Comparison of ENCODE assay signal across 8 mouse cellular contexts in genomic region chr11:5151247-5151630, GRCm38 (mm10). TPM values are rescaled to one million over a fixed set of nuclear protein-coding genes. Genes with fewer than 3 reads are reported as not detected.
A peak's percentile ranks its signal among the peaks of the same experiment; 100 is the strongest.
DNase-seq lines count a peak whose midpoint lies in the region; ATAC-seq lines count a peak whose summit lies in the region.

No protein-coding gene starts in this region.

- whole genome bisulfite sequencing in heart, embryonic 14.5 days, result 63% methylated on average over 4 of the region's 4 CpGs
- 27% methylated on average over 4 of the region's 4 CpGs for WGBS in embryonic facial prominence, embryonic 11.5 days
- 30% methylated on average over 4 of the region's 4 CpGs for WGBS in intestine, embryonic 16.5 days
- 10% methylated on average over 4 of the region's 4 CpGs for WGBS in midbrain, embryonic 12.5 days

- intact Hi-C loops in heart, postnatal 25 days (cut with DNase I), result no loop called here
- intact Hi-C loops in left cerebral cortex, postnatal 25 days (cut with DNase I), result loop anchor here (5.0 kb wide), 1 partner anchor 34 kb away; no protein-coding TSS in a partner anchor

- H3K4me1 ChIP-seq in heart, embryonic 14.5 days (ENCODE audit: control insufficient read depth in 2 of 2, insufficient read depth in 2 of 2, low read length in 2 of 2), result peaks cover 12 to 20% of the 10 kb centered on the region in 2 experiments
- no peaks in the 10 kb centered on the region for H3K4me1 ChIP-seq in embryonic facial prominence, embryonic 11.5 days (ENCODE audit: control insufficient read depth, insufficient read depth, low read length)
- H3K4me1 ChIP-seq in intestine, embryonic 16.5 days (ENCODE audit: control insufficient read depth, insufficient read depth, low read length), result peaks cover 46% of the 10 kb centered on the region
- H3K4me1 ChIP-seq in midbrain, embryonic 12.5 days, result peaks cover 44% of the 10 kb centered on the region

- no peaks in the 10 kb centered on the region for H3K36me3 ChIP-seq in heart, embryonic 14.5 days (ENCODE audit: control insufficient read depth, insufficient read depth, low read length)
- H3K36me3 ChIP-seq in embryonic facial prominence, embryonic 11.5 days (replicated peaks; ENCODE audit: control insufficient read depth, insufficient read depth, low read depth, low read length), result no peaks in the 10 kb centered on the region
- no peaks in the 10 kb centered on the region for H3K36me3 ChIP-seq in intestine, embryonic 16.5 days (ENCODE audit: control insufficient read depth, insufficient read depth, low read length)
- no peaks in the 10 kb centered on the region for H3K36me3 ChIP-seq in midbrain, embryonic 12.5 days

- H3K4me2 ChIP-seq in heart, embryonic 14.5 days (ENCODE audit: low read length), result peak overlapping the region; percentile 71
- H3K4me2 ChIP-seq in embryonic facial prominence, embryonic 11.5 days (ENCODE audit: low read depth, low read length), result peak overlapping the region; percentile 91
- H3K4me2 ChIP-seq in intestine, embryonic 16.5 days (ENCODE audit: low read depth, low read length), result peak overlapping the region; percentile 76
- H3K4me2 ChIP-seq in midbrain, embryonic 12.5 days (replicated peaks), result peak overlapping the region; percentile 90

- peaks cover 16% of the 10 kb centered on the region for H3K27me3 ChIP-seq in heart, embryonic 14.5 days (ENCODE audit: control insufficient read depth, insufficient read depth, low read length)
- H3K27me3 ChIP-seq in embryonic facial prominence, embryonic 11.5 days (ENCODE audit: control insufficient read depth, insufficient read depth, low read length), result no peaks in the 10 kb centered on the region; the same call in 1 of the 2 replicates
- H3K27me3 ChIP-seq in intestine, embryonic 16.5 days (replicated peaks; ENCODE audit: control insufficient read depth, insufficient read depth, low read length), result no peaks in the 10 kb centered on the region
- peaks cover 59% of the 10 kb centered on the region for H3K27me3 ChIP-seq in midbrain, embryonic 12.5 days

- H3K27ac ChIP-seq in heart, embryonic 14.5 days (replicated peaks in 1 of 2; ENCODE audit: control insufficient read depth in 1 of 2, insufficient read depth in 1 of 2, low read depth in 2 of 2, low read length in 2 of 2), result no peak overlapping the region
- no peak overlapping the region for H3K27ac ChIP-seq in embryonic facial prominence, embryonic 11.5 days (replicated peaks; ENCODE audit: low read depth, low read length)
- peak overlapping the region; percentile 59 for H3K27ac ChIP-seq in intestine, embryonic 16.5 days (ENCODE audit: low read length)
- H3K27ac ChIP-seq in midbrain, embryonic 12.5 days (replicated peaks), result no peak overlapping the region

- no peak for DNase-seq in heart, postnatal 25 days (ENCODE audit: low spot score)
- no peak for DNase-seq in embryonic facial prominence, embryonic 11.5 days (ENCODE audit: low spot score)
- DNase-seq in adrenal gland, postnatal 14 days, result no peak
- DNase-seq in left cerebral cortex, postnatal 25 days (ENCODE audit: low spot score in 2 of 2), result no peak

- no peaks in the 10 kb centered on the region for H3K9me3 ChIP-seq in heart, embryonic 14.5 days (ENCODE audit: control insufficient read depth, low read length)
- H3K9me3 ChIP-seq in embryonic facial prominence, embryonic 11.5 days (replicated peaks; ENCODE audit: control insufficient read depth, low read length), result no peaks in the 10 kb centered on the region
- no peaks in the 10 kb centered on the region for H3K9me3 ChIP-seq in intestine, embryonic 16.5 days (ENCODE audit: control insufficient read depth, low read length)
- no peaks in the 10 kb centered on the region for H3K9me3 ChIP-seq in midbrain, embryonic 12.5 days

- H3K4me3 ChIP-seq in heart, embryonic 14.5 days (ENCODE audit: control insufficient read depth in 1 of 2, insufficient read depth in 1 of 2, low read depth in 1 of 2, low read length in 2 of 2), result peak overlapping the region in 1 of 2 experiments; percentile 56; a peak in 2 of 4 replicates
- peak overlapping the region; percentile 61 for H3K4me3 ChIP-seq in embryonic facial prominence, embryonic 11.5 days (ENCODE audit: low read depth, low read length)
- H3K4me3 ChIP-seq in intestine, embryonic 16.5 days (ENCODE audit: low read length), result peak overlapping the region; percentile 58
- peak overlapping the region; percentile 60 for H3K4me3 ChIP-seq in midbrain, embryonic 12.5 days

- ATAC-seq in heart, embryonic 14.5 days (ENCODE audit: insufficient number of reproducible peaks, insufficient read depth, low FRiP score, low read depth), result no peak
- no peak for ATAC-seq in embryonic facial prominence, embryonic 11.5 days (replicated peaks; ENCODE audit: insufficient number of reproducible peaks, low FRiP score, low TSS enrichment, low read depth)
- ATAC-seq in intestine, embryonic 16.5 days, result no peak
- ATAC-seq in midbrain, embryonic 12.5 days (ENCODE audit: low FRiP score, low read depth), result no peak
- no peak for ATAC-seq in inflammation-experienced regulatory T-cells, adult 6 months

- H3K9ac ChIP-seq in heart, embryonic 14.5 days (ENCODE audit: low read length), result peak overlapping the region; percentile 70
- H3K9ac ChIP-seq in embryonic facial prominence, embryonic 11.5 days (replicated peaks; ENCODE audit: low read length), result no peak overlapping the region
- H3K9ac ChIP-seq in intestine, embryonic 16.5 days (ENCODE audit: low read depth, low read length), result peak overlapping the region; percentile 89
- H3K9ac ChIP-seq in midbrain, embryonic 12.5 days (replicated peaks), result no peak overlapping the region

RNA-seq across cellular contexts. Expression of gene Emid1, which starts 0.8 kb away (rescaled TPM):
- polyA plus RNA-seq in heart, embryonic 14.5 days (2014; fragmentation: Nextera tagmentation; extraction: Ambion mirVana), result 5.4 and 6.8 TPM in 2 replicates
- 1 to 10 TPM; 2.1 to 2.2 TPM for total RNA-seq in heart, postnatal 25 days (2021)
- 7.8 and 11.9 TPM in 2 replicates for polyA plus RNA-seq in embryonic facial prominence, embryonic 11.5 days (2014; fragmentation: Nextera tagmentation; extraction: Ambion mirVana)
- 112 and 120 TPM in 2 replicates for polyA plus RNA-seq in intestine, embryonic 16.5 days (2015; fragmentation: Nextera tagmentation; extraction: Ambion mirVana)
- polyA plus RNA-seq in midbrain, embryonic 12.5 days (2016; fragmentation: Nextera tagmentation; extraction: Ambion mirVana), result 10.2 and 12.6 TPM in 2 replicates
- 8.9 and 10.1 TPM in 2 replicates for total RNA-seq in adrenal gland, postnatal 14 days (2021)
- under 1 TPM in 1 of 3 experiments, not detected in 2; 0.83 TPM for polyA plus RNA-seq in inflammation-experienced regulatory T-cells, adult 6 months (2017; shearing (Covaris generic))
- 10 to 100 TPM in 1 of 2 experiments, 1 to 10 TPM in 1; 9.7 to 11.8 TPM for total RNA-seq in left cerebral cortex, postnatal 25 days (2021)

RNA-seq across cellular contexts. Expression of gene Ewsr1, which starts 52.2 kb away (rescaled TPM):
- 198 and 242 TPM in 2 replicates for polyA plus RNA-seq in heart, embryonic 14.5 days (2014; fragmentation: Nextera tagmentation; extraction: Ambion mirVana)
- 10 to 100 TPM; 95.7 to 96.0 TPM for total RNA-seq in heart, postnatal 25 days (2021)
- polyA plus RNA-seq in embryonic facial prominence, embryonic 11.5 days (2014; fragmentation: Nextera tagmentation; extraction: Ambion mirVana), result 437 and 443 TPM in 2 replicates
- 499 and 529 TPM in 2 replicates for polyA plus RNA-seq in intestine, embryonic 16.5 days (2015; fragmentation: Nextera tagmentation; extraction: Ambion mirVana)
- polyA plus RNA-seq in midbrain, embryonic 12.5 days (2016; fragmentation: Nextera tagmentation; extraction: Ambion mirVana), result 891 and 892 TPM in 2 replicates
- total RNA-seq in adrenal gland, postnatal 14 days (2021), result 297 and 324 TPM in 2 replicates
- polyA plus RNA-seq in inflammation-experienced regulatory T-cells, adult 6 months (2017; shearing (Covaris generic)), result 100 to 1,000 TPM; 136 to 174 (median 140) TPM
- 100 to 1,000 TPM; 259 to 301 TPM for total RNA-seq in left cerebral cortex, postnatal 25 days (2021)

RNA-seq across cellular contexts. Expression of gene Rhbdd3, which starts 52.5 kb away (rescaled TPM):
- 33.5 TPM in 2 replicates for polyA plus RNA-seq in heart, embryonic 14.5 days (2014; fragmentation: Nextera tagmentation; extraction: Ambion mirVana)
- total RNA-seq in heart, postnatal 25 days (2021), result 10 to 100 TPM; 21.4 to 21.6 TPM
- 15.3 and 21.4 TPM in 2 replicates for polyA plus RNA-seq in embryonic facial prominence, embryonic 11.5 days (2014; fragmentation: Nextera tagmentation; extraction: Ambion mirVana)
- polyA plus RNA-seq in intestine, embryonic 16.5 days (2015; fragmentation: Nextera tagmentation; extraction: Ambion mirVana), result 27.8 and 32.5 TPM in 2 replicates
- polyA plus RNA-seq in midbrain, embryonic 12.5 days (2016; fragmentation: Nextera tagmentation; extraction: Ambion mirVana), result 29.0 and 30.3 TPM in 2 replicates
- total RNA-seq in adrenal gland, postnatal 14 days (2021), result 18.3 and 19.0 TPM in 2 replicates
- polyA plus RNA-seq in inflammation-experienced regulatory T-cells, adult 6 months (2017; shearing (Covaris generic)), result 1 to 10 TPM; 3.3 to 4.6 (median 4.6) TPM
- 10 to 100 TPM; 20.9 to 21.0 TPM for total RNA-seq in left cerebral cortex, postnatal 25 days (2021)

Comparison
In these comparisons a context has a peak if more than half of its experiments do, and no peak if none do; other contexts are left out.
1. H3K9ac ChIP-seq: peak in heart, embryonic 14.5 days (single experiment) and intestine, embryonic 16.5 days (single experiment); none in embryonic facial prominence, embryonic 11.5 days (single experiment) and midbrain, embryonic 12.5 days (single experiment).
2. Peak in every context shown above with its lines, with median percentiles within 50 percentile points of each other: H3K4me2 ChIP-seq.